Mouse (Mus musculus): ENCODE results near the gene Ccnyl1.

Gene Ccnyl1

GRCm38 (mm10) chr1:64701780-64702179 is 11.5 kb downstream of the Ccnyl1 start:
- no peak for DNase-seq (ENCODE audit: low spot score)

GRCm38 (mm10) chr1:64705230-64705629 is 15.0 kb downstream of the Ccnyl1 start:
- peak; percentile 61 for DNase-seq (ENCODE audit: low spot score)

- DNase-seq (ENCODE audit: low spot score) = no peak
Observed at GRCm38 (mm10) chr1:64706610-64707009, 16.4 kb downstream of the Ccnyl1 start.

- peak; percentile 40 for DNase-seq (ENCODE audit: low spot score)
Observed at GRCm38 (mm10) chr1:64709891-64710290, 19.6 kb downstream of the Ccnyl1 start.

GRCm38 (mm10) chr1:64712006-64712760 is 21.9 kb downstream of the Ccnyl1 start:
- DNase-seq (ENCODE audit: low spot score) = no peak

GRCm38 (mm10) chr1:64715458-64715857 is 25.2 kb downstream of the Ccnyl1 start:
- no peak for DNase-seq (ENCODE audit: low spot score)

GRCm38 (mm10) chr1:64716589-64717304 is 26.5 kb downstream of the Ccnyl1 start:
- no peak for DNase-seq (ENCODE audit: low spot score)

- DNase-seq (ENCODE audit: low spot score) = peak; percentile 46
Observed at GRCm38 (mm10) chr1:64717504-64717903, 27.2 kb downstream of the Ccnyl1 start.

- no peak for DNase-seq (ENCODE audit: low spot score)
Observed at GRCm38 (mm10) chr1:64721034-64721587, 30.9 kb downstream of the Ccnyl1 start.

GRCm38 (mm10) chr1:64730046-64730445 is 39.8 kb downstream of the Ccnyl1 start:
- DNase-seq (ENCODE audit: low spot score) = no peak

GRCm38 (mm10) chr1:64731341-64732020 is 41.2 kb downstream of the Ccnyl1 start:
- no peak for DNase-seq (ENCODE audit: low spot score)

- no peak for DNase-seq (ENCODE audit: low spot score)
Observed at GRCm38 (mm10) chr1:64732161-64732560, 41.9 kb downstream of the Ccnyl1 start.

GRCm38 (mm10) chr1:64732637-64733200 is 42.5 kb downstream of the Ccnyl1 start:
- no peak for DNase-seq (ENCODE audit: low spot score)

GRCm38 (mm10) chr1:64733453-64734245 is 43.4 kb downstream of the Ccnyl1 start:
- no peak for DNase-seq (ENCODE audit: low spot score)

- DNase-seq (ENCODE audit: low spot score) = no peak
Observed at GRCm38 (mm10) chr1:64734771-64735750, 44.8 kb downstream of the Ccnyl1 start.

- peak; percentile 17 for DNase-seq (ENCODE audit: low spot score)
Observed at GRCm38 (mm10) chr1:64735781-64736680, 45.8 kb downstream of the Ccnyl1 start.

GRCm38 (mm10) chr1:64736681-64737501 is 46.6 kb downstream of the Ccnyl1 start:
- DNase-seq (ENCODE audit: low spot score) = peak; percentile 28

Measured in MN1 (cell line).